Mouse (Mus musculus) forebrain, embryonic 10.5 days (tissue): ENCODE measurements around the gene Psmc3ip. TPM values are rescaled to one million over a fixed set of nuclear protein-coding genes. Genes with fewer than 3 reads are reported as not detected.
A peak's percentile ranks its signal among the peaks of the same experiment; 100 is the strongest.
"Not testable (repeated sequence)": the region's sequence is repeated elsewhere in the genome, so short reads cannot be mapped to it uniquely, and the experiment has no call there.

ENCODE experiments used
- DNase-seq: peaks from one replicate; pipeline ENCODE4 v3.0.0-alpha.2; 2017; ENCODE audit warnings: low spot score; ENCODE audit errors: extremely low spot score
- H3K27ac ChIP-seq: fragments of 300-500 bp; sonication (generic); 2 replicates; pipeline ENCODE4 v1.5.1; 2016; ENCODE audit warnings: mild to moderate bottlenecking
- H3K27me3 ChIP-seq: fragments of 300-500 bp; sonication (generic); 2 replicates; pipeline ENCODE4 v1.6.1; 2016; ENCODE audit warnings: mild to moderate bottlenecking; ENCODE audit not compliant: poor library complexity, severe bottlenecking
- H3K36me3 ChIP-seq: fragments of 300-500 bp; sonication (generic); replicated peaks from 2 replicates; pipeline ENCODE4 v1.6.1; 2016; ENCODE audit warnings: mild to moderate bottlenecking, moderate library complexity
- H3K4me1 ChIP-seq: fragments of 300-500 bp; sonication (generic); 2 replicates; pipeline ENCODE4 v1.6.1; 2016
- H3K4me3 ChIP-seq: fragments of 300-500 bp; sonication (generic); 2 replicates; pipeline ENCODE4 v1.5.1; 2016; ENCODE audit warnings: mild to moderate bottlenecking, moderate library complexity
- H3K9me3 ChIP-seq: fragments of 300-500 bp; sonication (generic); 2 replicates; pipeline ENCODE4 v1.6.1; 2016; ENCODE audit warnings: mild to moderate bottlenecking, moderate library complexity
- WGBS: fragments of 180-500 bp; shearing (Covaris S2); methylation state at CpG from one replicate; pipeline ENCODE4 v1.1.7; 2016; 5-methylcytosine and 5-hydroxymethylcytosine counted together
- polyA plus RNA-seq: library from polyadenylated mRNA; unstranded; fragments of >200 nt; fragmentation: Nextera tagmentation; extraction: Ambion mirVana; gene quantifications from 2 replicates; pipeline ENCODE4 v1.2.1, GENCODE M21; 2016

Psmc3ip gene
- polyA plus RNA-seq, 1 experiment from 2014 or later = 78.1 TPM

DNA sequence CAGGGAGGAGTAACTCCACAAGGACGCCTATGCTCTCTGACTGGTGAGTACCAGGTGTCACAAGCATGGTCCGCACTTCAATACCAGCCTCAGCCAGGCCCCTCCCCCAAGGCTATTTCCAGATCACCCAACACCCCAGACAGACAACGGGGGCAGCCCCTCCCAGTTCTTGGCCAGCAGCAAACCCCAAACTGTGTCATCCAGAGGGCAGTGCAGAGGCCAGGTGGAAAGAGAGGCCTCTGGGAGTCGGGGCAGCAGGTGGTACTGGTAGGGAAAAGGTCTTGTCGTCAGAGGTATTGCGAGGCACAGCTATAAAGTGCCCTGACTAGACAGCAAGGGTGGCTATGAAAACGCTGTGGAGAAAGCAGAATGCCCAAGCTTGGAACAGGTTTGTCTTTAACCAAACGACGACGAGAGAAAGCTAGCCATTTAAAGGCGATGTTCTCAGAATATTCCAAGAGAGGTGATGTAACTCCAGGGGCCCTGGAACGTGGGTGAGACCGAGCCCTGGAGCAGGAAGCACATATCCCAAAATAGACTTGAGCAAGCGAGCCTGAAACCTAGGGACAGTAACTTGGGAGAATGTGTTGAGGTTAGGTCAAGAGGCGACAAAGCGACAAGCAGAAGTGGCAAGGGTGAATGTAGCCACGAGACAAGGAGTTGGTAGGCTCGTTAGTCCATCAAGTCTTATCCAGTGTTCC, 35.0 kb upstream of the Psmc3ip start:
- Histone ChIP-seq H3K4me3 (no peak overlapping the region), H3K27ac (no peak overlapping the region), H3K27me3 (no peaks in the 10 kb centered on the region), H3K9me3 (peaks cover 13% of the 10 kb centered on the region; the same call in 1 of the 2 replicates), H3K4me1 (peaks cover 7% of the 10 kb centered on the region), H3K36me3 (peaks cover 25% of the 10 kb centered on the region)
- WGBS = 59% methylated on average over 18 of the region's 18 CpGs
- no peak for DNase-seq

DNA sequence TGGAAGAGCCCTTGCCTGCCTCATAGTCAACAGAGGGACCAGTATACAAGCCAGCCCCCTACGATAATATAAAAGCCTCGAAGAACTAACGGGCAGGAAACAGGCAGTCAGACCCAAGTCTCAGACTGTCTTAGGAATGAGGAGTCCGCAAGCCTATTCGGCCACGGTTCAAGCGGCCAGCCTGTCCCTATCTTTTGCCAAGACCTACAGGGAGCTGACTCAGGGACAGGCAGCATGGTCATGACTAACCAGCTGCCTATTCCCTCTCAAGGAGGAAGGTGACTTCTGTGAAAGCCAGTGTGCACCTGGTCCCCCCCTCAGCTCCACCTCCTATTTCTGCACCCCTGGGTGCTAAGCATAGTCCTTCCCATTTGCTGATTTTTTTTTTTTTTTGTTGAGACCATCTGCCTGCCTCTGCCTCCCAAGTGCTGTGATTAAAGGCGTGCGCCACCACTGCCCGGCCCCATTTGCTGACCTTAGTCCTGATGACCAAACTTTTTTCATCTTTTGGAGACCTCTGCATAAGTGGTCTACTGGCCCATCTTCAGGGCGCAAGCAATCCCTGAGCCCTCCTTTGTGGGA, 33.9 kb upstream of the Psmc3ip start:
- peaks cover 35% of the 10 kb centered on the region for H3K36me3 ChIP-seq
- WGBS = 90% methylated on average over 11 of the region's 11 CpGs
- peaks cover 7% of the 10 kb centered on the region for H3K4me1 ChIP-seq
- no peak for DNase-seq
- no peak overlapping the region for H3K27ac ChIP-seq
- peaks cover 13% of the 10 kb centered on the region; the same call in 1 of the 2 replicates for H3K9me3 ChIP-seq
- no peak overlapping the region for H3K4me3 ChIP-seq
- no peaks in the 10 kb centered on the region for H3K27me3 ChIP-seq

DNA sequence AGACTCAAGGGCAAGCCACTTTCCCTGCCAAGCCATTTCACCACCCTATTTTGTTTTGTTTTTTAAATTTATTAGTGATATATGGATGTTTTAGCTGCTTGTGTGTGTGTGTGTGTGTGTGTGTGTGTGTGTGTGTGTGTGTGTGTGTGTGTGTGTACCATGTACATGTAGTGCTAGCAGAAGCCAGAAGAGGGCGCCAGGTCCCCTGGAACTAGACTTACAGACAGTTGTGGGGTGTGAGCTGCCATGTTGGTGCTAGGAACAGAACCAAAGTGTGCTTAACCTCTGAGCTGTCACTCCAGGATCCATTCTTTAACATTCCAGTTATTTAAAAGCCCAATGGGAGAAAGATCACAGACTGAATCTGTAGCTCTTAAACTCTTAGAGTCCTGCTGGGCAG, 31.8 kb upstream of the Psmc3ip start:
- Histone ChIP-seq H3K27ac (no peak overlapping the region), H3K4me1 (peaks cover 7% of the 10 kb centered on the region), H3K27me3 (no peaks in the 10 kb centered on the region), H3K9me3 (peaks cover 13% of the 10 kb centered on the region; the same call in 1 of the 2 replicates), H3K4me3 (no peak overlapping the region), H3K36me3 (peaks cover 56% of the 10 kb centered on the region)
- no peak for DNase-seq
- WGBS = 85% methylated on average over 1 of the region's 1 CpGs

DNA sequence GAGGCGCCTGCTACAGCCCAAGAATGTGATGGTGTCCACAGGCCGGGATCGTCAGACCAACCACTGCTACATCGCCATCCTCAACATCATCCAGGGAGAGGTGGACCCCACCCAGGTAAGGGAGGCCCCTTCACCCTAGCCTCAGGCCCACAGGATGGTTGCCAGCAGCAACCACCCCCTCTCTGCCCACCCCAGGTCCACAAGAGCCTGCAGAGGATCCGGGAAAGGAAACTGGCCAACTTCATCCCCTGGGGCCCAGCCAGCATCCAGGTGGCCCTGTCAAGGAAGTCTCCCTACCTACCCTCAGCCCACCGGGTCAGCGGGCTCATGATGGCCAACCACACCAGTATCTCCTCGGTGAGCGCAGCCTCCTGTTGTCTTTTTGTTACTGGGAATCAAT, 29.8 kb upstream of the Psmc3ip start:
- not testable (repeated sequence) for H3K27ac ChIP-seq, H3K27me3 ChIP-seq, H3K4me3 ChIP-seq, DNase-seq
- H3K4me1 ChIP-seq = peaks cover 20% of the 10 kb centered on the region
- peaks cover 13% of the 10 kb centered on the region; the same call in 1 of the 2 replicates for H3K9me3 ChIP-seq
- WGBS = 99% methylated on average over 9 of the region's 9 CpGs
- peaks cover 65% of the 10 kb centered on the region for H3K36me3 ChIP-seq

DNA sequence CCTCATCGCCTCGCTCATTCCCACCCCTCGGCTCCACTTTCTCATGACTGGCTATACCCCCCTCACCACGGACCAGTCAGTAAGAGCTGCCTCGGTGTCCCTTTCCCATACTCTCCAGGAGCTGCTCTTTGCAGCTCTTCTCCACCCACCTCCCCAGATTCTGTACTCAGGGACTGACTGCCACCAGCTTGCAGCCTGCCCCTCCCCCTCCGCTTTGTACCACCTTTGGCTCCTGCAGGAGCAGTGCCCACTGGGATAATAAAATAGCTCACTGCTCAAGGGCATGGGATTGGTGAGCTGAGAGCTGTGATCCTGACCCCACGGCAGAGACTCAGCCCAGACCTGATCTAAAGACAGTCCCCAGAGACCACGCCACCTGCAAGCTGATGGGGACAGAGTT, 29.3 kb upstream of the Psmc3ip start:
- Histone ChIP-seq H3K9me3 (peaks cover 13% of the 10 kb centered on the region; the same call in 1 of the 2 replicates), H3K4me1 (peaks cover 19% of the 10 kb centered on the region), H3K36me3 (peaks cover 65% of the 10 kb centered on the region)
- 97% methylated on average over 8 of the region's 8 CpGs for WGBS
- DNase-seq, H3K27ac ChIP-seq, H3K4me3 ChIP-seq, H3K27me3 ChIP-seq: not testable (repeated sequence)

DNA sequence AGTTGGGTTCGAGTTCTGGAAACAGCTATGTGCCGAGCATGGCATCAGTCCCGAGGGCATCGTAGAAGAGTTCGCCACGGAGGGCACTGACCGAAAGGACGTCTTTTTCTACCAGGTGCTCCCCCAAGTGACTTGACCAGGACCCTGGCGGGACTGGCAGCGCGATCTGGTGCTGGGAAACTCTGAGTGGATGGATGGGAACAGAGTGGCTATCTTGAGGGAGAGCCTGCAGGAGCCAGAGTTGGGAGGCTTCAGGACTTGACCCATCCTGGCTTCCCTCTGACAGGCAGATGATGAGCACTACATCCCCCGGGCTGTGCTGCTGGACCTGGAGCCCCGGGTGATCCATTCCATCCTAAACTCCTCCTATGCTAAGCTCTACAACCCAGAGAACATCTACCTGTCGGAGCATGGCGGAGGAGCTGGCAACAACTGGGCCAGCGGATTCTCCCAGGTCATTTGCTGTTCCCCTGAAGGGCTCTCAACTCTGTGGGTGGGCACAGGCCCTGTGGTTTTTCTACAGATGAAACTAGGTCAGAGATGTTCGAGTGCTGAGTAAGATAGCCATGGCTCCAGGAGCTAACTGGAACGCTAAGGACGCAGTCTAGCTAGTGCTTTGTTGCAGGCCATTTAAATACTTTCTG, 25.4 kb upstream of the Psmc3ip start:
- H3K27me3 ChIP-seq = no peaks in the 10 kb centered on the region
- H3K4me3 ChIP-seq = peak overlapping the region; percentile 98
- no peaks in the 10 kb centered on the region for H3K9me3 ChIP-seq
- peak overlapping the region; percentile 96 for H3K27ac ChIP-seq
- WGBS = 29% methylated on average over 19 of the region's 19 CpGs
- DNase-seq = no peak
- H3K36me3 ChIP-seq = peaks cover 58% of the 10 kb centered on the region
- peaks cover 50% of the 10 kb centered on the region for H3K4me1 ChIP-seq

DNA sequence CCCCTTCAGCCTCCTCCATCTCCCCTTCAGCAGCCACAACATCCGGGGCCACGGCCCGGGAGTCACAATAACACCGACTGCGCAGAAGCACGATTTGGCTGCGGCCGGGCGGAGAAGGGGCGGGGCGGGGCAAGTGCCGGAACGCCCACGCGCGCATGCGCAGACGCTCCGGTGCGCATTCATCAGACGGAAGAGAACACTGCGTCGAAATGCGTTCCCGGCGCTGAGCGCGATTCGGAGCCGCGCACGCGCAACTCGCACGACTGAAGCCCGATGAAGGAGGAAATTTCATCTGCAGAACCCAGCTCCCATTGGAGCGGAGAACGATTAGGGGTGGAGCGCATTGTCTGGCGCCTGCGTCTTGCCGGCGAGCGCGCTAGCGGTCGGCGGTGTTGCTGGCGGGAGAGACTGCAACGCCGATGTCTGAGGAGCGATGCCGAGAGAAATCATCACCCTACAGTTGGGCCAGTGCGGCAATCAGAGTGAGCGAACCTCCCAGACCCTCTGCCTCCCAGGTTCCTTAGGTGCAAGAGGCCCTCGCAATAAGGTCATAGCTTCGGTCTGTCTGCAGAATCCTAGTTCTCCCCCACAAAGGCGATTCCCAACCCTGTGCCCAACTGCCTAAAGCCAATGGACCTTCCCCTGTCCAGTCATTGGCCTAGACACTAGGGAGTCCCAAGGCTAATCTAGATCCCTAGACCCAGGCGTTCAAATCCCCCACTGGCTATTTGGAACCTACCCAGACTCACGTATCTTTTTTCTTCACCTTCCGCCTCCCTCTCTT, 24.7 kb upstream of the Psmc3ip start, which contains the start of the genes Retreg3 and Tubg1:
Retreg3 (minus strand) TSS at position 133 of the 784 bp plus-strand sequence.
Tubg1 (plus strand) TSS at position 178 of the 784 bp plus-strand sequence.
- no peaks in the 10 kb centered on the region for H3K27me3 ChIP-seq
- H3K36me3 ChIP-seq = peaks cover 52% of the 10 kb centered on the region
- no peaks in the 10 kb centered on the region for H3K9me3 ChIP-seq
- WGBS = under 1% methylated on average over 61 of the region's 61 CpGs
- peak; percentile 99 for DNase-seq
- H3K4me3 ChIP-seq = peak within 1 kb of the TSS; percentile 98
- H3K4me1 ChIP-seq = peaks cover 55% of the 10 kb centered on the region
- H3K27ac ChIP-seq = peak within 1 kb of the TSS; percentile 96

DNA sequence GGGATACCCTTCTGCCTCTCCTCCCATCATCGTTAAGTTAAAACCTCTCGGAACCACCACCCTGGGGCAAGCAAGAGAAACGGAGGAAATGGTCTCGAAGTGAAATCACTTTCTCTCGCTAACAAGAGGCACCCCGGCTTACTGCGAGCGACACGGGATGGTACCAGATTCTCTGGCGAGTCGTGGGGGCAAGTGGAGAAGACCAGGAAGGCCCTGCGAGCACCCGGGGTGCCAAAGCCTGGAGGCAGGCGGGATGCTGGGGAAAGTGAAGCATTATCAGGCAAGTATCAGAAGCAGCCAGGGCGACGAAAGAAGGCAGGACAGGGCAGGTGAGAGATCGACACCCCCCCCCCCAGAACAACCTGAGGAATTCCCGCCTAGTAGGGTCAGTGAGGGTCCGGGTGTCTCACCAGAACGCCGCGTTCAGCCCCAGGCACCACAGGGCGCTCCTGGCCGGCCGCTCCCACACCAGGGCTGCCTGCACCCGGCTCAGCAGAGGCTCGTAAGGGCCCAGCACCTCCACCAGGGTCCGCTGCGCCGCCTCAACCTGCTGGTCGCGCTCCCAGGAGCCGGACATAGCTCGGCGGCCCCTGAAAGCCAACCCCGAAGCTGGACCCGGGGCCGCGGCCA, 24.0 kb upstream of the Psmc3ip start:
- H3K9me3 ChIP-seq = no peaks in the 10 kb centered on the region
- H3K4me3 ChIP-seq = peak overlapping the region; percentile 98
- peaks cover 55% of the 10 kb centered on the region for H3K4me1 ChIP-seq
- DNase-seq = no peak
- H3K27me3 ChIP-seq = no peaks in the 10 kb centered on the region
- H3K27ac ChIP-seq = peak overlapping the region; percentile 96
- under 1% methylated on average over 39 of the region's 39 CpGs for WGBS
- H3K36me3 ChIP-seq = peaks cover 50% of the 10 kb centered on the region

DNA sequence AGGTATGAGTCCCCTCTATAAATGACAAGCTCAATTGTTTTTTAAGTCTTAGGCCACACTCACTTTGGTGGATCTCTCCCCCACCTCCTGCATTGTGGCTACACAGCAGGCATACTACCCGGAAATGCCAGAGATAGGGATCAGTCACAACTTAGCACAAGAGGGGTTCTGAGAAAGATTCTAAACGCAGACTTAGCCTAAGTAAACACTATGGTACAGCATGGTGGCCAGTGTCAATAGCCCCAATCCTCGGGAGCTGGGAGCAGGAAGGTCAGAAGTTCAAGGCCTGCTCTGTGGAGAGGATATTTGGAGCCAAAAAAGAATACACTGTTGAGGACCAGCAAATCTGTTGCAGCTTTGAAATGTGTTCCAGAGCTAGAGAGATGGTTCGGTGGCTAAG, 22.9 kb upstream of the Psmc3ip start:
- H3K4me3 ChIP-seq = peak overlapping the region; percentile 98
- DNase-seq = no peak
- H3K9me3 ChIP-seq = no peaks in the 10 kb centered on the region
- peaks cover 49% of the 10 kb centered on the region for H3K36me3 ChIP-seq
- H3K27me3 ChIP-seq = no peaks in the 10 kb centered on the region
- peaks cover 55% of the 10 kb centered on the region for H3K4me1 ChIP-seq
- H3K27ac ChIP-seq = no peak overlapping the region
- 60% methylated on average over 4 of the region's 4 CpGs for WGBS

DNA sequence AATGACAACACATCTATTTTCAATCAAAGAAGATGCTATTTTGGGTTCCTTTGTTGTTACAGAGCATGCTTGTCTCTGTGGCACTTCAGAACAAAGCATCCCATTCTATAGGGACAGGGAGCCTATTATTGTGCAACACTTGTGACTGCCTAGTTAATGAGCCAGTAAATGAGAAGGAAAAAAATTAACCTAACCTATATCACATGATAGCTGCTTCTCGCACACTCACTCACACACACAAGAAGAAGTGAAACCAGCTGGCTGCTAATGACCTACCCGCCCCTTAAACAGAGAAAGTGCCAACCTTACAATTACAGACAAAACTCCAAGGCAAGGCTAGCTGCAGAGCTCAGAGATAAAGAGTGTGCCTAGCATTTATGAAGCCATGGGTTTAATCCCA, 20.3 kb upstream of the Psmc3ip start:
- H3K4me1 ChIP-seq = peaks cover 42% of the 10 kb centered on the region
- H3K27me3 ChIP-seq = no peaks in the 10 kb centered on the region
- WGBS = 76% methylated on average over 2 of the region's 2 CpGs
- H3K27ac ChIP-seq = no peak overlapping the region
- DNase-seq = no peak
- H3K9me3 ChIP-seq = no peaks in the 10 kb centered on the region
- peaks cover 40% of the 10 kb centered on the region for H3K36me3 ChIP-seq
- H3K4me3 ChIP-seq = no peak overlapping the region

DNA sequence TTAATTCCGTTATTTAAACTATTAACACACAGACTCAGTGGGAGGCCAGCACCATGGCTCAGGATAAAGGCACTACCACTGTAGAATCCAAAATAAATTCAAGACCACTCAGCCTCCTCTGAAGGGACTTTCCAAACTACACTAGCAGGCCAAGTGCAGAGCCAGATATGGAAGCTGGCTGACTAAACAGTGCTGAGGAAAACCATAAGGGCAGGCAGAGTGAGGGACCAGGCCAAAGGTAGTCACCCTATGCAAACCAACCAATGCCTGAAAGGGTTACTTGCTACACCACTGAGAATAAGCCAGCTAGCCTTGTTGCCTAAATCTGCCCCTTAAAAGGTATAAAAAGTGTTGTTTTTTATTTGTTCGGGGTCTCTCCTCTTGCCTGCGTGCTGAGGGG, 16.9 kb upstream of the Psmc3ip start:
- 94% methylated on average over 3 of the region's 3 CpGs for WGBS

DNA sequence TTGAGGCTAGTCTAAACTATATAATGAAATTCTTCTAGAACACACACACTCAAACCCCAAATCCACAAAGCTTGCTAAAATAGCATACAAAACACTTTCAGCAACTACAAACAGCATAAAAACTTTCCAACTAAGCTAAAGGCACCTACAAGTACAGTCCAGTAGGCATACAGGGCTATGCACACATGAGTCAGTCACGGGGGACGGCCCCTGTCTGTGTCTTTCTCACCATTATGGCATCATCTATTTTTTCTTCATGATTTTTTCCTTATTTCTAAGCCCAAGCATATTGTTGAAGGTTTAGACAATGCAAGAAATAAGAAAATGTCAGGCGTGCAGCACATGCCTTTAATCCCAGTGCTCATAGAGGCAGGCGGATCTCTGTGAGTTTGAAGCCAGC, 15.9 kb upstream of the Psmc3ip start:
- H3K27me3 ChIP-seq = no peaks in the 10 kb centered on the region
- no peak overlapping the region for H3K4me3 ChIP-seq
- peaks cover 33% of the 10 kb centered on the region for H3K36me3 ChIP-seq
- 97% methylated on average over 4 of the region's 4 CpGs for WGBS
- DNase-seq = no peak
- no peaks in the 10 kb centered on the region for H3K9me3 ChIP-seq
- H3K27ac ChIP-seq = no peak overlapping the region
- H3K4me1 ChIP-seq = peaks cover 10% of the 10 kb centered on the region

More for the DNA sequence above, 16.9 kb upstream of the Psmc3ip start:
- no peak for DNase-seq
- Histone ChIP-seq H3K4me1 (peaks cover 15% of the 10 kb centered on the region), H3K36me3 (peaks cover 41% of the 10 kb centered on the region), H3K27me3 (no peaks in the 10 kb centered on the region), H3K27ac (no peak overlapping the region), H3K9me3 (no peaks in the 10 kb centered on the region), H3K4me3 (no peak overlapping the region)
